Mouse (Mus musculus) urinary bladder, postnatal 14 days (tissue): ENCODE data around the gene Capza3.

Experiments
- DNase-seq: peaks from one replicate; pipeline ENCODE4 v3.0.0; 2021; ENCODE audit warnings: low spot score

Capza3 gene

GRCm38 (mm10) chr6:140040952-140041351, at the start of gene Capza3:
Gene Capza3, plus strand, starts transcription at chr6:140041252.
- no peak for DNase-seq

GRCm38 (mm10) chr6:140005181-140005580, 35.9 kb upstream of the Capza3 start:
- no peak for DNase-seq

GRCm38 (mm10) chr6:140024404-140024803, 16.6 kb upstream of the Capza3 start:
- DNase-seq = no peak

GRCm38 (mm10) chr6:140041357-140041756, 305 bp downstream of the Capza3 start, which contains the start of gene Plcz1:
Gene Plcz1, minus strand, starts transcription at chr6:140041457.
- no peak for DNase-seq

GRCm38 (mm10) chr6:140051476-140051875, 10.4 kb downstream of the Capza3 start:
- DNase-seq = peak; percentile 34

GRCm38 (mm10) chr6:140054271-140054928, 13.3 kb downstream of the Capza3 start:
- no peak for DNase-seq

GRCm38 (mm10) chr6:140069177-140069576, 28.1 kb downstream of the Capza3 start:
- no peak for DNase-seq

GRCm38 (mm10) chr6:140080933-140081332, 39.9 kb downstream of the Capza3 start:
- no peak for DNase-seq

- no peak for DNase-seq
These were observed 40.7 kb downstream of the Capza3 start for GRCm38 (mm10) chr6:140081739-140082138.

GRCm38 (mm10) chr6:140089855-140090254, 48.8 kb downstream of the Capza3 start:
- DNase-seq = no peak
